Mouse (Mus musculus) hindbrain, postnatal 0 days (tissue): ENCODE measurements around the gene Olfr1126. TPM values are rescaled to one million over a fixed set of nuclear protein-coding genes. Genes with fewer than 3 reads are reported as not detected.
"Not testable (repeated sequence)": the region's sequence is repeated elsewhere in the genome, so short reads cannot be mapped to it uniquely, and the experiment has no call there.

Experiments
- ATAC-seq: fragments of 200-750 bp; cut with Nextera tagmentation; 2 replicates; pipeline ENCODE4 v1.8.0; 2017; ENCODE audit warnings: mild to moderate bottlenecking, moderate TSS enrichment, moderate library complexity
- DNase-seq: peaks from one replicate; pipeline ENCODE4 v3.0.0-alpha.2; 2015; ENCODE audit warnings: low spot score
- H3K27ac ChIP-seq: fragments of 300-500 bp; sonication (generic); 2 replicates; pipeline ENCODE4 v1.5.1; 2014; ENCODE audit warnings: mild to moderate bottlenecking
- H3K27me3 ChIP-seq: fragments of 300-500 bp; sonication (generic); 2 replicates; pipeline ENCODE4 v1.6.1; 2014; ENCODE audit warnings: low read length, mixed read lengths; ENCODE audit not compliant: insufficient read depth
- H3K36me3 ChIP-seq: fragments of 300-500 bp; sonication (generic); 2 replicates; pipeline ENCODE4 v1.6.1; 2014; ENCODE audit warnings: low read length, mixed read lengths; ENCODE audit not compliant: insufficient read depth
- H3K4me1 ChIP-seq: fragments of 300-500 bp; sonication (generic); 2 replicates; pipeline ENCODE4 v1.6.1; 2014; ENCODE audit warnings: antibody characterized with exemption, low read length, mixed read lengths; ENCODE audit not compliant: insufficient read depth
- H3K4me2 ChIP-seq: fragments of 300-500 bp; sonication (generic); 2 replicates; pipeline ENCODE4 v1.6.1; 2014; ENCODE audit warnings: low read depth, mild to moderate bottlenecking, low read length, moderate library complexity, mixed read lengths
- H3K4me3 ChIP-seq: fragments of 300-500 bp; sonication (generic); 2 replicates; pipeline ENCODE4 v1.5.1; 2014; ENCODE audit warnings: low read length
- H3K9ac ChIP-seq: fragments of 300-500 bp; sonication (generic); replicated peaks from 2 replicates; pipeline ENCODE4 v1.6.1; 2014; ENCODE audit warnings: mild to moderate bottlenecking, low read length, moderate library complexity, mixed read lengths
- H3K9me3 ChIP-seq: fragments of 300-500 bp; sonication (generic); 2 replicates; pipeline ENCODE4 v1.6.1; 2016; ENCODE audit warnings: low read length, mixed read lengths
- CTCF ChIP-seq: IDR thresholded peaks from 2 replicates; pipeline ENCODE4 v1.5.1; 2016; ENCODE audit warnings: antibody characterized with exemption, control low read depth, low read depth
- WGBS: fragments of 180-500 bp; shearing (Covaris S2); extraction: QIAGEN DNeasy Blood & Tissue Kit; methylation state at CpG from one replicate; pipeline ENCODE4 v1.1.7; 2014; 5-methylcytosine and 5-hydroxymethylcytosine counted together
- polyA plus RNA-seq: library from polyadenylated mRNA; unstranded; fragments of >200 nt; fragmentation: Nextera tagmentation; extraction: Ambion mirVana; gene quantifications from 2 replicates; pipeline ENCODE4 v1.2.1, GENCODE M21; 2015
- total RNA-seq: library from RNA; depleted of rRNA; stranded (reverse); fragments of >200 nt; gene quantifications from 2 replicates; pipeline ENCODE4 v1.2.3, GENCODE M21; 2014; rRNA removed

The Olfr1126 gene
- total and polyA plus RNA-seq, 2 experiments from 2014 or later = not detected

DNA sequence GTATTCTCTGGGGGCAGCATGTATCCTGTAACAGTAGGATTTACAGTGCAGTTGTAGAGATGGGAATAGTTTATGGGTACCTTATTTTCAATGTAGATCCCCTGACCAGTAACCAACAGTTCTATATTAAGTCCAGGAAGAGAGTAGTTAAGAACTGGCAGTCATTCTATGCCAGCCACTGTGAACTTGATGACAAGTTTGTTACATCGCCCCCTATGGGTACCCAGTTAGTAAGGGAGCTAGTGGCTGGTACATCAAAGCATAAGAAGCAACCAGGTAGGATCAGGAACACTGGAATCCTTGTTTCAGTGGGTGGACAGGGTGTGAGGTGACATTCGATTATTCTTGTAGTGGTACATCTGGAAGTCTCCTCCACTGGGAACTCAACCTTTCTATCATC is 28.5 kb downstream of the Olfr1126 start:
- Histone ChIP-seq H3K4me1 (no peaks in the 10 kb centered on the region), H3K27ac (no peak overlapping the region), H3K4me3 (no peak overlapping the region), H3K36me3 (no peaks in the 10 kb centered on the region), H3K27me3 (no peaks in the 10 kb centered on the region), H3K9ac (no peak overlapping the region), H3K4me2 (no peak overlapping the region), H3K9me3 (no peaks in the 10 kb centered on the region)
- ATAC-seq (no peak), DNase-seq (no peak)
- 79% methylated on average over 2 of the region's 2 CpGs for WGBS
- no peak for TF ChIP-seq CTCF

DNA sequence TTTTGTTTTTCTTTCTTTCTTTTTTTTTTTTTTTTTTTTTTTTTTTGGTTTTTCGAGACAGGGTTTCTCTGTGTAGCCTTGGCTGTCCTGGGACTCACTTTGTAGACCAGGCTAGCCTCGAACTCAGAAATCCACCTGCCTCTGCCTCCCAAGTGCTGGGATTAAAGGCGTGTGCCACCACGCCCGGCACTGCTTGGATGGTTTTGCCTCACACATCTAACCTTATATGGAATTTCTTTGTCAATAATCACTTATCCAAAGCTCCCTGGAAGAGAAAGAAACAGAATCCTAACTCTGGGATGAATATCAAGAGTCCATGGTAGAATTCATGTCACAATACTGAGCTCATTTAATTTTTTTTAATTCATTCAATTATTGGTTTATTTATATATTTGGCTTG is 43.2 kb downstream of the Olfr1126 start, which contains the start of gene Pramel7:
TSS of gene Pramel7 (minus strand) at position 101 of the 400 bp plus-strand sequence.
- not testable (repeated sequence) for H3K9me3 ChIP-seq, DNase-seq, H3K4me2 ChIP-seq, H3K27ac ChIP-seq, H3K4me3 ChIP-seq, H3K4me1 ChIP-seq, H3K9ac ChIP-seq, H3K36me3 ChIP-seq, H3K27me3 ChIP-seq, ATAC-seq
- 100% methylated on average over 3 of the region's 5 CpGs for WGBS

DNA sequence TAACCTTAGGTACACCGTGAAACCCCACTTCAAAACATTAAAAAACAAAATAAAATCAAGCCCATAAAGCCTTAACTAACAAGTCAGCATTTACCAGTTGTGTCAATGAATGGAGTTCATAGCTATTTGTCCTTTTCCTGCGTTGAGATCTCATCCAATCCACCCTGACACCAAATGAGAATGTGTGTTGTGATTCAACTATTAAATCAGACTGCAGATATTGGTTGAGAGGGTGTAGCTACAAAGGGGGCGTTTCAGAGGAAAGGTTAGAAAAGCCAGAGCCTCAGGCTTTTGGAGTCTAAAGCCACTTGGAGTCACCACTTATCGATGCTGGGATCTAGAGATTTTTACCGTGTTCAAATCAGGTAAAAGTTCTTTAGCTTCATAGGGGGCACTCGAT is 52.5 kb downstream of the Olfr1126 start, which contains the start of gene Pramel6:
TSS of gene Pramel6 (plus strand) at position 301 of the 400 bp plus-strand sequence.
- WGBS = 90% methylated on average over 6 of the region's 6 CpGs
- no peak for DNase-seq
- no peaks in the 10 kb centered on the region for H3K36me3 ChIP-seq
- H3K4me2 ChIP-seq = no peak within 1 kb of the TSS
- H3K27me3 ChIP-seq = no peaks in the 10 kb centered on the region
- no peak within 1 kb of the TSS for H3K9ac ChIP-seq
- ATAC-seq = no peak
- H3K27ac ChIP-seq = no peak within 1 kb of the TSS
- H3K9me3 ChIP-seq = no peaks in the 10 kb centered on the region
- TF ChIP-seq CTCF = no peak
- no peaks in the 10 kb centered on the region for H3K4me1 ChIP-seq
- no peak within 1 kb of the TSS for H3K4me3 ChIP-seq

Other genes with a start within 250 kb of the Olfr1126 start
- gene Olfr1113, start 245.0 kb upstream of the Olfr1126 start, total RNA-seq = not detected in 2 replicates
- gene Olfr1113, start 245.0 kb upstream of the Olfr1126 start, polyA plus RNA-seq = not detected in 2 replicates
- not detected in 2 replicates for gene Olfr1115, start 205.9 kb upstream of the Olfr1126 start, total RNA-seq
- not detected in 2 replicates for gene Olfr1115, start 205.9 kb upstream of the Olfr1126 start, polyA plus RNA-seq
- gene Olfr1116, start 186.4 kb upstream of the Olfr1126 start, total RNA-seq = not detected in 2 replicates
- not detected in 2 replicates for gene Olfr1116, start 186.4 kb upstream of the Olfr1126 start, polyA plus RNA-seq
- gene Olfr1118, start 146.4 kb upstream of the Olfr1126 start, total RNA-seq = not detected in 2 replicates
- not detected in 2 replicates for gene Olfr1118, start 146.4 kb upstream of the Olfr1126 start, polyA plus RNA-seq
- gene Olfr1120, start 99.1 kb upstream of the Olfr1126 start, total RNA-seq = not detected in 2 replicates
- gene Olfr1120, start 99.1 kb upstream of the Olfr1126 start, polyA plus RNA-seq = not detected in 2 replicates
- not detected in 2 replicates for gene Olfr1121, start 84.1 kb upstream of the Olfr1126 start, total RNA-seq
- gene Olfr1121, start 84.1 kb upstream of the Olfr1126 start, polyA plus RNA-seq = not detected in 2 replicates
- gene Olfr1122, start 68.1 kb upstream of the Olfr1126 start, total RNA-seq = not detected in 2 replicates
- not detected in 2 replicates for gene Olfr1122, start 68.1 kb upstream of the Olfr1126 start, polyA plus RNA-seq
- gene Olfr1123, start 37.3 kb upstream of the Olfr1126 start, total RNA-seq = not detected in 2 replicates
- gene Olfr1123, start 37.3 kb upstream of the Olfr1126 start, polyA plus RNA-seq = not detected in 2 replicates
- not detected in 2 replicates for gene Olfr1124, start 23.7 kb upstream of the Olfr1126 start, total RNA-seq
- 0.08 TPM in 1 of 2 replicates, not detected in the other for gene Olfr1124, start 23.7 kb upstream of the Olfr1126 start, polyA plus RNA-seq
- not detected in 2 replicates for gene Pramel7, start 43.1 kb downstream of the Olfr1126 start, total RNA-seq
- not detected in 2 replicates for gene Pramel7, start 43.1 kb downstream of the Olfr1126 start, polyA plus RNA-seq
- gene Pramel6, start 52.6 kb downstream of the Olfr1126 start, total RNA-seq = not detected in 2 replicates
- not detected in 2 replicates for gene Pramel6, start 52.6 kb downstream of the Olfr1126 start, polyA plus RNA-seq
- 0.14 TPM in 1 of 2 replicates, not detected in the other for gene Olfr153, start 77.8 kb downstream of the Olfr1126 start, total RNA-seq
- gene Olfr153, start 77.8 kb downstream of the Olfr1126 start, polyA plus RNA-seq = not detected in 2 replicates
- not detected in 2 replicates for gene Olfr1128, start 91.6 kb downstream of the Olfr1126 start, total RNA-seq
- gene Olfr1128, start 91.6 kb downstream of the Olfr1126 start, polyA plus RNA-seq = not detected in 2 replicates
- not detected in 2 replicates for gene Olfr1129, start 119.9 kb downstream of the Olfr1126 start, total RNA-seq
- gene Olfr1129, start 119.9 kb downstream of the Olfr1126 start, polyA plus RNA-seq = not detected in 2 replicates
- not detected in 2 replicates for gene Olfr1130, start 152.2 kb downstream of the Olfr1126 start, total RNA-seq
- gene Olfr1130, start 152.2 kb downstream of the Olfr1126 start, polyA plus RNA-seq = not detected in 2 replicates
- not detected in 2 replicates for gene Olfr1131, start 173.1 kb downstream of the Olfr1126 start, total RNA-seq
- not detected in 2 replicates for gene Olfr1131, start 173.1 kb downstream of the Olfr1126 start, polyA plus RNA-seq
- gene Olfr1132, start 183.6 kb downstream of the Olfr1126 start, total RNA-seq = not detected in 2 replicates
- gene Olfr1132, start 183.6 kb downstream of the Olfr1126 start, polyA plus RNA-seq = not detected in 2 replicates
- not detected in 2 replicates for gene Olfr1133, start 193.4 kb downstream of the Olfr1126 start, total RNA-seq
- not detected in 2 replicates for gene Olfr1133, start 193.4 kb downstream of the Olfr1126 start, polyA plus RNA-seq
- not detected in 2 replicates for gene Olfr1134, start 204.5 kb downstream of the Olfr1126 start, total RNA-seq
- not detected in 2 replicates for gene Olfr1134, start 204.5 kb downstream of the Olfr1126 start, polyA plus RNA-seq
- gene Olfr1135, start 219.7 kb downstream of the Olfr1126 start, total RNA-seq = not detected in 2 replicates
- not detected in 2 replicates for gene Olfr1135, start 219.7 kb downstream of the Olfr1126 start, polyA plus RNA-seq
- gene Olfr1136, start 240.0 kb downstream of the Olfr1126 start, total RNA-seq = not detected in 2 replicates
- not detected in 2 replicates for gene Olfr1136, start 240.0 kb downstream of the Olfr1126 start, polyA plus RNA-seq